Comparison of ENCODE assay signal across 12 mouse cellular contexts in genomic region chr6:72694047-72694790, GRCm38 (mm10).
DNase-seq lines count a peak whose midpoint lies in the region; ATAC-seq lines count a peak whose summit lies in the region.
"Had no signal": no experiment of that assay in that cellular context is flagged by ENCODE, and none has a peak within 500 bp of the region (broad histone marks: within the 10 kb centered on the region; RNA-seq: fewer than 3 reads in every experiment).

No protein-coding gene starts in this region.

- H3K4me2 ChIP-seq in forebrain, embryonic 15.5 days (replicated peaks): no peak overlapping the region
- H3K4me2 ChIP-seq in forebrain, embryonic 12.5 days: no peak overlapping the region
- no peak overlapping the region for H3K4me2 ChIP-seq in kidney, embryonic 16.5 days (replicated peaks; ENCODE audit: low read depth, low read length)
- H3K4me2 ChIP-seq in heart, embryonic 16.5 days (ENCODE audit: low read depth, low read length): peak overlapping the region; percentile 17; the same call in 1 of the 2 replicates
- no peak overlapping the region for H3K4me2 ChIP-seq in hindbrain, embryonic 14.5 days (replicated peaks)
- H3K4me2 ChIP-seq: hindbrain, embryonic 15.5 days had no signal

- no peak overlapping the region for H3K4me3 ChIP-seq in forebrain, embryonic 15.5 days
- H3K4me3 ChIP-seq in forebrain, embryonic 12.5 days (replicated peaks): no peak overlapping the region
- no peak overlapping the region for H3K4me3 ChIP-seq in kidney, embryonic 16.5 days (ENCODE audit: low read length)
- H3K4me3 ChIP-seq in heart, embryonic 16.5 days (ENCODE audit: low read length): no peak overlapping the region
- no peak overlapping the region for H3K4me3 ChIP-seq in hindbrain, embryonic 14.5 days (replicated peaks; ENCODE audit: low read length)
- H3K4me3 ChIP-seq: hindbrain, embryonic 15.5 days had no signal

- peaks cover 20% of the 10 kb centered on the region for H3K4me1 ChIP-seq in forebrain, embryonic 15.5 days
- H3K4me1 ChIP-seq in forebrain, embryonic 12.5 days: peaks cover 47% of the 10 kb centered on the region
- H3K4me1 ChIP-seq in kidney, embryonic 16.5 days (ENCODE audit: insufficient read depth, low read length): peaks cover 84% of the 10 kb centered on the region
- H3K4me1 ChIP-seq in heart, embryonic 16.5 days (ENCODE audit: control insufficient read depth, insufficient read depth, low read length): peaks cover 44% of the 10 kb centered on the region
- H3K4me1 ChIP-seq in hindbrain, embryonic 14.5 days (replicated peaks; ENCODE audit: control insufficient read depth, insufficient read depth, low read length): no peaks in the 10 kb centered on the region

- no peaks in the 10 kb centered on the region for H3K27me3 ChIP-seq in forebrain, embryonic 15.5 days
- H3K27me3 ChIP-seq in forebrain, embryonic 12.5 days: 0 out of 2 replicates have a peak, but pooled peaks cover 2% of the 10 kb centered on the region
- H3K27me3 ChIP-seq in kidney, embryonic 16.5 days (ENCODE audit: insufficient read depth, low read length): no peaks in the 10 kb centered on the region
- H3K27me3 ChIP-seq in heart, embryonic 16.5 days (ENCODE audit: control insufficient read depth, insufficient read depth, low read length): no peaks in the 10 kb centered on the region
- no peaks in the 10 kb centered on the region for H3K27me3 ChIP-seq in hindbrain, embryonic 14.5 days (ENCODE audit: control insufficient read depth, insufficient read depth, low read length)
- H3K27me3 ChIP-seq: hindbrain, embryonic 15.5 days; Patski had no signal

- no peaks in the 10 kb centered on the region for H3K9me3 ChIP-seq in forebrain, embryonic 15.5 days
- no peaks in the 10 kb centered on the region for H3K9me3 ChIP-seq in forebrain, embryonic 12.5 days
- no peaks in the 10 kb centered on the region for H3K9me3 ChIP-seq in kidney, embryonic 16.5 days (ENCODE audit: low read length)
- no peaks in the 10 kb centered on the region for H3K9me3 ChIP-seq in heart, embryonic 16.5 days (replicated peaks; ENCODE audit: control insufficient read depth, low read length)
- H3K9me3 ChIP-seq in hindbrain, embryonic 14.5 days (ENCODE audit: control insufficient read depth, low read length): no peaks in the 10 kb centered on the region
- H3K9me3 ChIP-seq: hindbrain, embryonic 15.5 days had no signal

- 0 out of 2 replicates have a peak overlapping the region, but pooled peaks have one; percentile 9 for H3K27ac ChIP-seq in forebrain, embryonic 15.5 days (replicated peaks)
- no peak overlapping the region for H3K27ac ChIP-seq in forebrain, embryonic 12.5 days
- H3K27ac ChIP-seq in kidney, embryonic 16.5 days (ENCODE audit: low read length): peak overlapping the region; percentile 78
- H3K27ac ChIP-seq in heart, embryonic 16.5 days (ENCODE audit: low read length): peak overlapping the region; percentile 56
- no peak overlapping the region for H3K27ac ChIP-seq in hindbrain, embryonic 14.5 days
- H3K27ac ChIP-seq: hindbrain, embryonic 15.5 days had no signal

- no peaks in the 10 kb centered on the region for H3K36me3 ChIP-seq in forebrain, embryonic 15.5 days
- H3K36me3 ChIP-seq in forebrain, embryonic 12.5 days (replicated peaks): no peaks in the 10 kb centered on the region
- H3K36me3 ChIP-seq in kidney, embryonic 16.5 days (ENCODE audit: insufficient read depth, low read length): no peaks in the 10 kb centered on the region
- H3K36me3 ChIP-seq in heart, embryonic 16.5 days (ENCODE audit: control insufficient read depth, insufficient read depth): no peaks in the 10 kb centered on the region
- no peaks in the 10 kb centered on the region for H3K36me3 ChIP-seq in hindbrain, embryonic 14.5 days (replicated peaks; ENCODE audit: control insufficient read depth, insufficient read depth)
- H3K36me3 ChIP-seq: hindbrain, embryonic 15.5 days had no signal

- 65% methylated on average over 5 of the region's 5 CpGs for whole genome bisulfite sequencing in forebrain, embryonic 15.5 days
- WGBS in forebrain, embryonic 12.5 days: 79% methylated on average over 5 of the region's 5 CpGs
- WGBS in kidney, embryonic 16.5 days: 33% methylated on average over 5 of the region's 5 CpGs
- 16% methylated on average over 5 of the region's 5 CpGs for WGBS in heart, embryonic 16.5 days
- WGBS in hindbrain, embryonic 14.5 days: 69% methylated on average over 5 of the region's 5 CpGs

- no peak overlapping the region for H3K9ac ChIP-seq in forebrain, embryonic 15.5 days (replicated peaks)
- no peak overlapping the region for H3K9ac ChIP-seq in forebrain, embryonic 12.5 days
- H3K9ac ChIP-seq in kidney, embryonic 16.5 days (replicated peaks; ENCODE audit: low read length): peak overlapping the region; percentile 33; the same call in 1 of the 2 replicates
- H3K9ac ChIP-seq in heart, embryonic 16.5 days (ENCODE audit: low read length): no peak overlapping the region
- no peak overlapping the region for H3K9ac ChIP-seq in hindbrain, embryonic 14.5 days
- H3K9ac ChIP-seq: hindbrain, embryonic 15.5 days had no signal

- ATAC-seq in forebrain, embryonic 15.5 days (replicated peaks): no peak
- ATAC-seq in forebrain, embryonic 12.5 days (ENCODE audit: low FRiP score): no peak
- ATAC-seq in kidney, embryonic 16.5 days (ENCODE audit: low FRiP score, low TSS enrichment): no peak
- peak; percentile 38; the same call in 1 of the 2 replicates for ATAC-seq in heart, embryonic 16.5 days (replicated peaks; ENCODE audit: extremely low read depth, insufficient read depth, low FRiP score)
- ATAC-seq in hindbrain, embryonic 14.5 days (ENCODE audit: low FRiP score): no peak
- ATAC-seq: Patski had no signal

- DNase-seq in kidney, adult 18-20 months: no peak
- DNase-seq in ZHBTc4 (ENCODE audit: low read depth, low spot score): peak; percentile 56
- DNase-seq in hindbrain, embryonic 14.5 days (ENCODE audit: low spot score): no peak
- DNase-seq in frontal cortex, postnatal 10 days (ENCODE audit: low spot score in 2 of 2): no peak
- DNase-seq: B cell, adult 2 months; lung, postnatal 4 days had no signal

Comparison
In these comparisons a context has a peak if more than half of its experiments do, and no peak if none do; other contexts are left out.
1. H3K27ac ChIP-seq: peak in forebrain, embryonic 15.5 days (single experiment), kidney, embryonic 16.5 days (single experiment) and heart, embryonic 16.5 days (single experiment); none in forebrain, embryonic 12.5 days (single experiment) and hindbrain, embryonic 14.5 days (single experiment).